Mouse (Mus musculus) kidney, postnatal 14 days (tissue): ENCODE results near the gene Kif26a.

Source experiments
- DNase-seq: peaks from one replicate; pipeline ENCODE4 v3.0.0; 2022; ENCODE audit warnings: mixed read lengths

Gene Kif26a

DNA sequence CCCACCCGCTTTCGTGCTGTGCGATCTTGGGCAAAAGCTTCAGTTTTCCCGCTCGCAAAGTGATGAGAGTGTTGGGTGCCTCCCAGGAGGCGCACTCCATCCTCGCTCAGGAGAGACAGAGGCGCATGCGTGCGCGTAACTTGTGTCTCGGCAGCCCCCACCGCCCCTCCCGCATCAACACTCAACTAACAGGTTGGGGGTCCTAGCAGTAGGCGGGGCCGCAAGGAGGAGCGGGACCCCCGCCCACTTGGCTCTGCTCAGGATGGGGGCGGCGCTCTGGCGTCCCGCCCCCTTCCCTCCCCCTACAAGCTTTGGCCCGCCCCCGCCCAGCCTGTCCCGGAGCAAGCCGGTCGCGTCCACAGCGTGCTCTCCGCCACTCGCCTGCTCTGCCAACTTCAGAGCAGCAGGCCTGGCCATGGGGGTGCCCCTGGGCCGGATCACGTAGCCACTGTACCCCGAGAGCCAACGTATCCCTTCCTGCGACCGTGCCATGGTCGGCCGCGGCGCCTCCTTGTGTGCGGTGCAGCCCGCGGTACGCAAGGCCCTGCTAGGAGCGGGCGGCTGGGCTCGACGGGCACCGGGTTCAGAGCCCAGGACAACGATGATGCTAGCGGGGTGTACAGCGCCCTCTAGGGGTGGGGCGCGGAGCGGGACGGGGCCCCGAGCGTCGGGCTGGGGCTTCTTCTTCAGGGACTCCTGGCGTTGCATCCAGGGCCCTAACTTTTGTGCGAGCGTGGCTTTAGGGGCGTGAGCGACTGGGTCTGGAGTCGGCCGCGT, at the start of gene Kif26a:
TSS of gene Kif26a (plus strand) at position 334 of the 777 bp plus-strand sequence.
- DNase-seq: peak; percentile 78

DNA sequence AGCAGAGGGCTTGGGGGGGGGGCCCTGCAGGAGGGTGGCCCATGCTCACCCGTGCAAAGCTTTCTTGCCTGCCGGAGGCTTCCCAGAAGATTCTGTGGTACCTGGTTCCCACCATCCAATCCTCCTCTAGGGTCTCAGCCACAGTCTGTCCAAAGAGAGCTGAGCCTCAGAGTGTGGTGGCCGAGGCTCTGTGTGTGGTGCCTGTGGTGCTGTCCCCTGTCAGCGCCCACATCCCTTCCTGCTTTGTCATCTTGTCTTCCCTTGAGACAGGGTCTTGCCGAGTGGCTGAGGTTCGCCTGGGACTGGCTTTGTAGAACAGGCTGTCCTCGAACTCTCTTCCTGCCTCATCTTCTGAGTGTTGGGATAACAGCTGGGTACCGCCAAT, 49.3 kb upstream of the Kif26a start:
- DNase-seq: no peak

DNA sequence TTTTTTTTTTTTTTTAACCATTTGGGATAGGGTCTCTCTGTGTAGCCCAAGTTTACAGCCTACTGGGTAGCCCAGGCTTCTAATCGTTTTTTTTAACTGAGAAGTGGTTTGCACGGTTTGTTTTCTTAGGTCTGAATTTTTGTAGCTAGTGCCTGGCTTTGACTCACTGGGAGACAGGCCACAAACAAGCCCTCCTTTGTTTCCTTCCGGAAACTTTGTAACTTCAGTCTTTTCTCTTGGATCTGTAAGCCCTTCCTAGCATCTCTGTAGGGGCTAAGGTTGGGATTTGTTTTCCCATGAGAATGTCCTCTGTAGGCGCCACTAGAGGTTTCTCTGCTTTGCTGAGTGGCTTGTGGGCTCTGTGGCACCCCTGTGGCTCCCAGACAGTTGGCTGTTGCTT, 45.9 kb upstream of the Kif26a start:
- DNase-seq: no peak

DNA sequence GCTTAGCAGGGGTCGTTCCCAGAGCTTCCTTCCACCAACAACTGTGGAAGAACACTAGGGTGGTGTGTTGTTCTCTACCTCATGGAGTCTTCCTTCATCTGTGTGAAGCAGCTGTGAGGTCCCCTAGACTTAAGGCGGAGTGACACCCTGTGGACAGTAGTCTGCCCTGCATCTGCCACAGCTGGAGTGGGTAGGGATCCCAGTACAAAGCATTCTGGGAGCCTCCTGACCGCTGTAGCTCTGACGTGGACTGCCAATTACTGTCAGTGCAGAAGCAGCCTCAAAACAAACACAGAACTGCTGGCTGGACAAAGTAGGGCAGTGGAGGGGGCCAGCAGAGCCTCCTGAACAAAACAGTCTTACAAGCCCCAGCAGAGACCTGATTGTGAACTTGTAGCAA, 45.0 kb upstream of the Kif26a start:
- DNase-seq: no peak

DNA sequence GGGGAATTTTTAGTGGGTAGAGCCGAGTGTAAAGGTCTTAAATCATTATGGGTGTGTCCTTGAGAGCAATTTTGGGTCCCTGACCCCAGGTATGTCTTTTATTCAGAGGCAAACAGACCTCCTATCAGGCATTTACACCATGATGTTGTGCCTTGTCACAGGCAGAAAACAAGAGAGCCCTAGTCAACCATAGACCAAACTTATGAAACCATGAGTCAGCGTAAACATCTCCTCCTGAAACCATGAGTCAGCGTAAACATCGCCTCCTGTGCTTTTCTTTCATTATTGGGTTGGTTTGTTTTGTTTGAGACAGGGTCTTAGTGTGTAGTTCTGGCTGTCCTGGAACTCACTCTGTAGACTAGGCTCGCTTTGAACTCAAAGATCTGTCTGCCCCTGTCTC, 42.8 kb upstream of the Kif26a start:
- DNase-seq: no peak

DNA sequence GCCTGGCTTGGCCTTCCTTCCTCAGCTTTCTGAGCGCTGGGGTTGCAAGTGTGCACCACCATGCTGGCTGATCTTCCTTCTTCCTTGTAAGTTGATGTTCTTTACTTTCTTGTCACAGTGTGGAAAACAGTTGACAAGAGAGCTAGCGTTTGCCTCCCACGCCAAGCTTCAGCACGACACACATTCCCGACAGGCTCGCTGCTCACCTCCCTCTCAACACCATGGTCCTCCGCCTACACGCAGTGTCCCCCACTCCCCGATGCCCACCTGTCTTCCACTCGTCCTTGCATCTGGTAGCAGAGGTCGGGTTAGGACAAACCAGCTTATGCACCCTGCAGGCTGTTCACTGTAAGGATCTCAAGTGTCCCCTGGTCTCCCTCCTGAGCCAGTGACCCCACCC, 41.1 kb upstream of the Kif26a start:
- DNase-seq: no peak

DNA sequence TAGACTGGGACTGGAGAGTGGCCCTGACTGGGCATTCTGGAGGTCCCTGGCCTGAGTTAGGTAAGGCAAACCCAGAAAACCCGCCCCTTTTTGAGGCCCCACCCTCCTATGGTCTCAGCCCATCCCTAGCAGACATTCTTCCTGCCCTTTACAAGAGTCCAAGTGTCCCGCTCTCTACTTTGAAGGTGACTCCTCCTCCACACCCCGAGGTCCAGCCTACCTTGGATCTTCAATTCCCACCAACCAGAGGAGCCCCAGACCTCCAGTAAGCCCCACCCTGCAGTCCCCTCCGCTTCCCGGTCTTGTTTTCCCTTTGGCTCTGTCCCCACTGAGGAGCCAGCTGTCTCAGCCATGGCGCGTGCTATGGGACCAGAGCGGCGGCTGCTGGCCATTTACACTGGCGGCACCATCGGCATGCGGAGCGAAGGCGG, 39.5 kb upstream of the Kif26a start, which contains the start of gene Aspg:
TSS of gene Aspg (plus strand) at position 139 of the 431 bp plus-strand sequence.
- peak; percentile 63 for DNase-seq

DNA sequence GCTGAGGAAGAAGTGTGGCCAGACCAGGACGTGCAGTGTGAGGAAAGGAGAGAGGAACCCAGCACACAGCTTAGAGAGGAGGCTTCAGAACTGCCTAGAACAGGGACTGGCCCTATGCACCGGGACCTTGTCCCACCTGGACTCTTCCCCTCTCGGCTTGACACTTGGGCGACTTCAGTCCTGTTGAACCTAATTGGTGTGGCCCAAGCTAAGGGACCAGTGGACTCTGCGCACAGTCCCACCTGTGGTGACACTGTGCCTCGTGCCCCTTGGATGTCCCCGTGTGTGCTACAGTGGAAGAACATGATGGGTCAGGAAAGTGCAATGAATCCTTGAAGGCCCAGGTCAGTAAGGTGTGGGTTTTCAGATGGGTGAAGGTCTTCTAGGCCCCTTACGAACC, 38.3 kb upstream of the Kif26a start:
- no peak for DNase-seq

DNA sequence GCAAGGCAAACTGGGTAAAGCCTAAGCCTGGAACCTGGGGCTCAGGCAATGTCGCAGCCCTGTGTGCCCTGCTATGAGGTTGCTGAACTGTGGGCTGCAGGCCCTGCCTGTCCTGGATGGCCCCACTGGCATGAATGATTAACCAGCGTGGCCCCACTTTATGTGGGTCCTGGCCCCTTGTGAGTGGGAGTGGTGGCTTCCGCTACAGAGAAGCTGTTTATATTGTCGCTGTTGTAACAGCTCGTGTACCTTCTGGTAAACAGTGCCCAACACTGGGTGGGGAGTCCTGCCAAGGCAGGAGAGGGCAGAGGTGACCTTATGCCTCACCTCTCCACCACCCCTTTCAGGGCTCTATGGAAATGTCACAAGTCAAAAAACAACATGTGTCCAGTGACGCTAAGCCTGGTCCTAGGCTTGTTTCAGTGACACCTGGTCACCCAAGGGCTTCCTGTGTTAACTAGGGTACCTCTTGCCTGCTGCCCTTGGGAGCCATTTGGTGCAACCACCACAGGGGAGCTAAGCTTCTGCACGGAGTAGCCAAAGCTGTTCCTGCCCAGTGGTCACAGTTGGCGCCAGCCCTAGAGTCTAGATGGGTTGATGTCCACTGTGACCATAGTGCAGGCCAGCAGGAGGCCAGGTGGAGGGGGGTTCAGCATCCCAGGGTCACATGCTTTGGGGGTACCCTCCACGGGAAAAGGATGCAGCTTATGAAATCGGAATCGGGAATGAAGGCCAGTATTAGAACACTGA, 37.1 kb upstream of the Kif26a start:
- DNase-seq: peak; percentile 72

DNA sequence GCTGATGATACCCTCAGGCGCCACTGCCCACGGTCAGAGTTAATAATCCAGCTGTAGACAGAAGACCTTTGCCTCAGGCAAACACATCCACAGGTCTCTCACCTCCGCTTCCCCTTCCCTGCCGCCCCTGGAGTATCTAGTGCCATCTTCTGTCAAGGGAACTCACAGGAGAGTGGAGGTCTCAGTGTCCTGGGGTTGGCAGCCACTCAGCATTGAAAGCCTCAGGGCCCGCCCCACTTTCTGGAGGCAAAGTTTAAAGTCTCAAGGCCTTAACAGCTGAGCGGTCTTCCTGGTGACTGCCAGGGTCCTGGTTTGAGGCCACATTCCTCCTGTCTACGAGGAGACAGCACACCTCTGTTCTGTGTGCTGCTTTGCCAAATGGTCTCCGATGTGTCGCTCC, 36.3 kb upstream of the Kif26a start:
- peak; percentile 64 for DNase-seq

DNA sequence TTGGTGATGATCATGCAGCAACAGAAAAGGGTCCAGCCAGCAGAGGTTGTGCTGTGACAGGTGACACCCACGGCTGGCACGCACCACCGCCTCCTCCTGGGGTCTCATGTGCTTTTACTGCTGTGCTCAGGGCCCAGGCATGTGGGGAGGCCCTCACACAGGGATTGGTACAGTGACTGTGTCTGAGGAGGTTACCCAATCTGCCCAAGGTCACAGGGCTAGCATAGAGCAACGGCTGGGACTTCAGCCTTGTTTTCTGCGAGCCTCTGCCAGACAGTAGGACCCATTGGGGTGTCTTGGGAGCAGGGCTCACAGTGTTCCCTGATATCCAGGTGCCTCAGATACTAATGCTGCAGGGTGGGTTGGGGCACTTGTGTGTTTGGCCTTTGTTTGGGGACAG, 34.7 kb upstream of the Kif26a start:
- DNase-seq: no peak

DNA sequence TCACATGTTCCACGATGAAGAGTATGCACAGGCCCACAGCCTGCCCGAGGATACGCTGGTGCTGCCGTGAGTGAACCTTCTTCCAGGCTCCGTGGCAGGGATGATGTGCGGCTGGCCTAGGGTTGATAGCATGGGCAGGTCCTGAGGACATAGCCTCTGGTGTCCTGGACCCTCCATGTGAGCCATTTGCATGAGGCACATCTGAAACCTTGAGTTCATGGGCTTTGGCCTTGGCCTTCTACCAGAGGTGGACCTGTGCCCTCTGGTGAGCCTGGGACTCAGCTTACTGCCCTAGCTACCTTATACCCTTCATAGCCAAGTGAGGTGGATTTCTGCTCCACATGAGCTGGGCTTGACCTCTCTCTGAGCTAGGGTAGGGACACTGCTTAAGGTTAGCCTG, 33.8 kb upstream of the Kif26a start:
- no peak for DNase-seq

DNA sequence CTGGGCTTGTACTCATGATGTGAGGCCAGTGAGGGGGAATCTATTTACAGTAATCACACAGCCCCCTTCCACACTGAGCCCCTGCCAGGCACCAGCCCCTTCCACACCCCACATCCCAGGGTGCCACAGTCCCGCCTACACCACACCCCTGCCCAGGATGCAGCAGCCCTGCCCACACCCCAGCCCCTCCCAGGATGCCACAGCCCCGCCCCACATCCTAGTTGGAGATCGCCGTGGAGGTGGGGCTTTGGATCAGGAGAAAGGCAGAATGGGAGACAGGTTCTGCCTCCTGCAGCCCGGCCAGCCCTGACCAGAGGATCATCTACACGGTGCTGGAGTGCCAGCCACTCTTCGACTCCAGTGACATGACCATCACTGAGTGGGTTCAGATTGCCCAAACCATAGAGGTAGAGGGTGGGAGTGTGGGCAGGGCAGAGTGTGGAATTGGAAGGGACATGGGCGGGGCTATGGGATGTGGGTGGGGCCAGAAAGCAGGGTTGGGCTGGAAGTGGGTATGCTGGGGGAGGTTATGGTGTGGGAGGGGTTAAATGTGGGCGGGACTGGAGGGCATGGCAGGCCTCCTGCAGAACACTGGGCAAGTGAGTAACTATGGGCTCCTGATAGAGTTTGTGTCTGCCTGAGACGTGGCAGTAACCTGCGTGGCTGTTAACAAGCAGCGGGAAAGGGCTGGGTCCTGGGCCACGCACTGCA, 33.2 kb upstream of the Kif26a start:
- DNase-seq: no peak

DNA sequence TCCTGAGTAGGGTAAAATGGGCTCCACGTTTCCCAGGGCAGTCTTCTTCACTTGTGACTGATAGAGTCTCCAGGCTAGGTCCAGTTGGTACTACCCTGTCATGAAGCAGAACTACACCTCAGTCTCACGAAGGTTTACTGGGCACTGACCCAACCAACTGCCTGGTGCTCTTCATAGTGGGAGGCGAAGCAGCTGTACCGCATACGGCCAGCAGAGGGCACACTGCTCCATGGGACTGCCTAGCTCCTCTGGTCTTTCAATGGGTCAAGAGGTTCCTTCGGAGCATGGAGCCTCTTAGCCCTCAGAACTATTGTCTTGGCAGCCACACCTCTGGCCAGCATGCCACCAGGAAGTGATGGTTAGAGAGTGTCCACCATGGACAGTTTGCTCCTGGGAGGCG, 32.3 kb upstream of the Kif26a start:
- peak; percentile 92 for DNase-seq

DNA sequence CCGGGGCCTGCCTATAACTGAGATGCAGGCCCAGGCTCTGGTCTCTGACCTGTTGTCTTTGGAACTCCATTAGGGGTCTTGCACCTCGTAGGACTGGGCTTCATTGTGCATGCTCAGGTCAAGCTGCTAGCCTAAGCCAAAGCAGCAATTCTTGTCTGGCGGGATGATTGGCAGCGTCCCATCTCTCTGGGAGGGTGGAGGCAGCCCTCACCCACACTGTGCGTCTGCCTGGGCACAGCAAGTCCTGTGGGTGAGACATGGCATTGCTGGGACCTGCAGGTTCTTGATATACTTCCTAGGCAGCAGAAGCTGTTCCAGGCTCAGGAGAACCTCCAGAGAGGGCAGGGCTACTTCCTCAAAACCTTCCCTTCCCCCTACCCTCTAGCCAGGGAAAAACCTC, 29.0 kb upstream of the Kif26a start:
- no peak for DNase-seq

DNA sequence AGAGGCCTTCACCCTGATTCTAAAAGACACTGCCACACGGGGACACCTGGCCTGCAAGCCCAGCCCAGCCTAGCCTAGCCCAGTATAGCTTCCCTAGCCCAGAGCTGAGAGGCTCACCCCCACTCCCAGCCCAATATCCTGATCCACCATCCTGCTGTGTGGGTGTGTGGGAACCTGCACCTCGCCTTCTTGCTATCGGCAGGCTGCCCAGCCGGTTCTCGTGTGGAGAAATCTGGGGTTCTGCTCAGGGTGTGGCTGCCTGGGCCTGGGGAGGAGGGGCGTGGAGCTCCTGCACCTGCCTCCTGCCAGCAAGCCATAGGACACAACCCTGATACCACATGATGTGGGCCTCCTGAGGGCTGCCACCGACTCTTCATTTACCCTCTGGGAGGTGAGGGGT, 28.4 kb upstream of the Kif26a start:
- no peak for DNase-seq

DNA sequence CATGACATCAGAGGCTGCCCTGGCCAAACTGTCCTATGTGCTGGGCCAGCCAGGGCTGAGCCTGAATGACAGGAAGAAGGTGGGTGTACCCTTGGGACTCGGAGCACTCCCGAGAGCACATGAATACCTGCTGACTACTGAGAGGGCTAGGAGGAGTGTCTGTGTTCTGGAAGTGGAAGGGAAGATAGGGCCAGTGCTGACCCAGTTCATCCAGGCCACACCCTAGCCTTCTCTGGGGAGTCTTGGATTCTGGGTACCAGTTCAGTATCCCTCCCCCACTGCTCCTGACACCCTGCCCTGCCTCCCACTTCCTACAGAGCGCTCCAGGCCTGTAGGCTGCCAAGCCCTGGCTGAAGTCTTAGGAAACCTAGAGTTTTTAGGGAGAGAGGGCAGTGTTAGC, 24.8 kb upstream of the Kif26a start:
- DNase-seq: no peak

DNA sequence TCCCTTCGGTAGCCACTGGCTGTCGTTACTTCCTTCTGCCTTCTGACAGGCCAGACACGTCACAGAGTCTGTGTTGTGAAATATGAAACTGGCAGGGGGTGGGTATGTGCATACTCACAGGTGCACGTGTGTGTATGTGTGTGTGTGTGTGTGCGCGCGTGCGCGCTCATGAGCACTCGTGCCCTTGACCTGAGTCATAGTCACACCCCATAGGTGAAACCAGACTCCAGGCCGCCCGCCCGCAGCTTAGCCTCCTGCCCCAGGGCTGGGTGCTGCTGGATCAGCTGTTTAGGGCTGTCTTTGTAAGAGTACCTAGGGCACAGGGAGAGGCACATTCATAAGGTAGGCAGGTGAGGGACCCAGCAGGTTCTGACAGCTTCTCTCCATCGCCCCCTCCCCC, 20.1 kb upstream of the Kif26a start:
- DNase-seq: peak; percentile 48

DNA sequence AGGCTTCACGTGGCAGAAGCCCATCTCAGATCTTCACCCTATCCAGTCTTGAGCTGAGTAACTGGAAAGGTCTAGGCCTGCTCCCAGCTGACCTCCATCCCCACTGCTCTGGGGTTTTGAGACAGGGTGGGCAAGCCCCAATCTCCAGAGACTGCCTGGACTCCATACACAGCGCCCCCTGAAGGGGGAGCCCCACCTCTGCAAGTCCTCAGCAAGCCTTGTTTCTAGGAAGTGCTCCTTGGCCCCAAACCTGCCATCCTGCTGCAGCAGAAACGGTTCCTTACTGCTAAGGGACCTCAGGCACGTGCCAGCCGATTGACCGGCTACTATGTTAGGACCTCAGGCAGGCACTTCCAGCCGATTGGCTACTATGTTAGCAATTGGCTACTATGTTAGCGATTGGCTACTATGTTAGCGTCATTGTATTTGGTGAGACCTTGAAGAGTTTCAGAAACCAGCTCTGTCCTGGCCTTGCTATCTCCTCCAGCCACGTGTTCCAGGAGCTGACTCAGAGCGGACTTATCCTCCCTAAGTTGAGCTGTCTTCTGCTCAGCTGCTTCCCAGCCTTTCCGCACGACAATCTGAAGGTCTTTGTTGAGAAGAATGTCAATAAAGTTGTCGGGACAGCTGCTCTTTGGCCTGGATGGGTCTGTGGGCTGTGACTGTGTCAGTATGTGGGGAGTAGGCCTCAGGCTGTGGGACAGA, 18.9 kb upstream of the Kif26a start:
- DNase-seq: no peak

DNA sequence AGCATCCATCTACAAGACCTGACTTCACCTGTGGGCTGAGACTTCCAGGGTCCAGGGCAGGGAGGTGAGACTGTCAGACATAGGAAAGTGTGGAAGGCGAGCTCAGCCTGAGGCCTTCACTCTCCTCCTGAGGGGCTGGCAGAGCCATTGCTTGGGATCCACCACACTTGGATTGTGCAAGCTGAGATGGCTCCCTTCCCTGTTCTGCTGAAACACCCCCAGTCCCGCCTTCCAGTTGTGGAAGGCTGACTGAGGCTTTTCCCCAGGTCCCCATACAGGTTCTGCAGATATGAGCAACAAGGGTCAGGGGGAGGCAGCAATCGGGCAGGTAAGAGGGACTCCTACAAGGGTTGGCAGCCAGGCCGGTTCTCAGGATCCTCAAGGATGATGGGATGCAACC, 17.5 kb upstream of the Kif26a start:
- no peak for DNase-seq

DNA sequence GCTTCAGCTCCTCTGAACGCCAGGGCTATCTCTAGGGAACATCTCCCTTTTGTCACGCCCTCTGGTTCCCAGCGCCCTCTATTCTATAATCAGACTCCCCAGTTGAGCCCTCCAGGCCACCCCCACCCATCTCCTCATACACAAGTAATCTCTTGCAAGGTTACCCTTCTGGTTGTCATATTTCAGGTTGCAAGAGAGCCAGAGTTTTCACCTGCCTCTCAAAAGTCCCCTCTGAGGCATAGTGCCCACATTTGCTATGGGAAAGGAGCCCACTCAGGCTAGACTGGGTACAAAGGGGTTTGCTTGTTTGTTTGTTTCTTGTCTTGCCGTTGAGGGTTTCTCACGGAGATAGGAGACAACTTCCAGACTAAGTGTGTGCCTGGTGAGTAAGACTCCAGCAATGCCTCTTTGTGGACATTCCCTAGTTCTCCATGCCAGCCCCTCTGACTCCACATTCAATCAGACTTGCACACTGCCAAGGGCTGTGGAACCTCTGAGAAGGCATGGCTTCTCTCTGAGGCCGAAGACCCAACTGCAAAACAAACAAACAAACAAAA, 16.6 kb upstream of the Kif26a start:
- no peak for DNase-seq

DNA sequence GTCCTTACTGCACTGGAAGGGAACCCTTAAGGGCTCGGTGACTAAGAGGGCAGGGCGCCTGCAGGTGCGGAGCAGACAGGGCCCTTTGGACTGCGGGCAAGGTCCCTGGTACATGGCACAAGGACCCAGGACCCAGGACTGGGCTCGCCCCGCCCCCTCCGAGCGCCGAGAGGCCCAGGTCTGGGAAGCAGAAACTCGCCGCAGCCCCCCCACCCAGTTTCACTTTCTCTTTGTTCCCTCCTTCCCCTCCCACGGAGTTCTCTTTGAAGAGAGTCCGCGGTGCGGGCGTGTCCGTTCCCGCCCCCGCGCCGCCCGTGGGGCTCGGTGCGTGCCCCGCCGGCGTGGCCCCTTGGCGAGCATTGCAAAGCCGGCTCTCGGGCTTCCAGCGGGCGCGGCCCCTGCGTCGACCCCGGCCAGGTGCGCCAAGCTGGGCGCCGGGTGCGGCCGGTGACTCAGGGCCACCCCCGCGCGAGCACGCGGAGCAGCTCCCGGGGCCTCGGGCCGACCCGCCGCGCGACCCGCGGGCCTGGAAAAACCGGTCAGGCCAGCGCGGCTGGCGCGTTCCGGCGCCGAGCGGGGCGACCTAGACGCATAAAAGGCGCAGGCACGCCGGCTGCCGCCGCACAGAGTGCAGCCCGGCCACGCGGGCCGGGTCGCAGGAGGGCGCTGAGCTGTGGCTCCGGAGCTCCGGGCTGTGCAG, 15.7 kb upstream of the Kif26a start:
- peak; percentile 91 for DNase-seq
